In the genomic region with DNA sequence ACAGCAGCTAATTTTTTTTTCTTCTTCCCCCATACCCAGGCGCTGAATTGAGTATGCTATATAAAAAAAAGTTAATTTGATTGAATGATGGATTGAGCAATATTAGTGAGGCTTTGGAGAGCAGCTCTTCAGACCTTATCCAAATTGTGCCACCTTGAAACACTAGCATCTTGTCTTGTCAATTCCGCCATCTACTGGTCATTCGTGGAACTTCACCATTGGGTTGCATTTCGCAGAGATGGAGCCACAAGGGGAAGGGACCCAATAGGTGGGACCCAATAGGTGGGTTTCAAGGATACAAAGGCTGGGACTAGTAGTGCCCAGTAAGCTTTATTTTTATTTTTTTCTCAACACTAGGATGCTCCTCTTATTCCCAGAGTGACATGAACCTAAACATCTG, we compare ENCODE assay signal across 10 mouse cellular contexts. TPM values are rescaled to one million over a fixed set of nuclear protein-coding genes. Genes with fewer than 3 reads are reported as not detected.
DNase-seq lines count a peak whose midpoint lies in the region; ATAC-seq lines count a peak whose summit lies in the region.
"Had no signal": no experiment of that assay in that cellular context is flagged by ENCODE, and none has a peak within 500 bp of the region (broad histone marks: within the 10 kb centered on the region; RNA-seq: fewer than 3 reads in every experiment).

No protein-coding gene starts in this region.

- H3K4me1 ChIP-seq in forebrain, embryonic 10.5 days = no peaks in the 10 kb centered on the region
- no peaks in the 10 kb centered on the region for H3K4me1 ChIP-seq in forebrain, embryonic 12.5 days

- peak; percentile 62 for DNase-seq in forebrain, embryonic 10.5 days (ENCODE audit: extremely low spot score, low spot score)
- DNase-seq in Muller cell, postnatal 12 days (ENCODE audit: inconsistent ontology term) = peak; percentile 35
- DNase-seq in cerebellum, adult 9-10 months = peak; percentile 68
- peak; percentile 88 to 93 for DNase-seq in layer of hippocampus, postnatal 10 days (ENCODE audit: low spot score in 2 of 2)
- peak; percentile 63 to 89 for DNase-seq in spleen, adult 18-20 months

- WGBS in forebrain, embryonic 10.5 days = 5% methylated on average over 4 of the region's 4 CpGs
- WGBS in forebrain, embryonic 12.5 days = 7% methylated on average over 4 of the region's 4 CpGs

- H3K4me2 ChIP-seq in forebrain, embryonic 12.5 days = no peak overlapping the region

- ATAC-seq in forebrain, embryonic 12.5 days (ENCODE audit: low FRiP score) = no peak
- ATAC-seq in granulocyte monocyte progenitor cell, adult 5-6 weeks (replicated peaks; ENCODE audit: poor library complexity, severe bottlenecking) = peak; percentile 49
- ATAC-seq in megakaryocyte progenitor cell, adult 5-6 weeks (replicated peaks; ENCODE audit: poor library complexity) = peak; percentile 73

- H3K27ac ChIP-seq in forebrain, embryonic 10.5 days = no peak overlapping the region
- no peak overlapping the region for H3K27ac ChIP-seq in forebrain, embryonic 12.5 days
- H3K27ac ChIP-seq: macrophage had no signal

- H3K4me3 ChIP-seq in forebrain, embryonic 10.5 days = no peak overlapping the region
- H3K4me3 ChIP-seq in forebrain, embryonic 12.5 days (replicated peaks) = no peak overlapping the region

- no peaks in the 10 kb centered on the region for H3K27me3 ChIP-seq in forebrain, embryonic 10.5 days (ENCODE audit: poor library complexity, severe bottlenecking)
- peaks cover 9% of the 10 kb centered on the region for H3K27me3 ChIP-seq in forebrain, embryonic 12.5 days

- H3K9ac ChIP-seq in forebrain, embryonic 12.5 days = no peak overlapping the region

- no peaks in the 10 kb centered on the region for H3K36me3 ChIP-seq in forebrain, embryonic 10.5 days (replicated peaks)
- H3K36me3 ChIP-seq in forebrain, embryonic 12.5 days (replicated peaks) = no peaks in the 10 kb centered on the region

- H3K9me3 ChIP-seq in forebrain, embryonic 10.5 days = no peaks in the 10 kb centered on the region
- H3K9me3 ChIP-seq in forebrain, embryonic 12.5 days = no peaks in the 10 kb centered on the region

RNA-seq across cellular contexts. Expression of a gene that starts 5.2 kb away (rescaled TPM):
- not detected in 2 replicates for polyA plus RNA-seq in forebrain, embryonic 10.5 days (2016; fragmentation: Nextera tagmentation; extraction: Ambion mirVana)
- not detected in 2 replicates for polyA plus RNA-seq in forebrain, embryonic 12.5 days (2016; fragmentation: Nextera tagmentation; extraction: Ambion mirVana)
- not detected in 2 replicates for total RNA-seq in granulocyte monocyte progenitor cell, adult 5-6 weeks (2014; fragmentation: Nextera tagmentation)
- total RNA-seq in granulocyte monocyte progenitor cell, adult 5-6 weeks (2017) = not detected in 2 replicates
- total RNA-seq in layer of hippocampus, postnatal 10 days (2021) = 1 to 10 TPM in 1 of 2 experiments, under 1 TPM in 1; 0.58 to 1.3 TPM
- total RNA-seq in megakaryocyte progenitor cell, adult 5-6 weeks (2015) = not detected in 2 replicates
- total RNA-seq in megakaryocyte progenitor cell, adult 5-6 weeks (2017) = not detected in 2 replicates
- polyA plus RNA-seq: C2C12 had no signal

RNA-seq across cellular contexts. Expression of a gene that starts 24.0 kb away (rescaled TPM):
- not detected in 2 replicates for polyA plus RNA-seq in forebrain, embryonic 10.5 days (2016; fragmentation: Nextera tagmentation; extraction: Ambion mirVana)
- polyA plus RNA-seq in forebrain, embryonic 12.5 days (2016; fragmentation: Nextera tagmentation; extraction: Ambion mirVana) = not detected in 2 replicates
- total RNA-seq in granulocyte monocyte progenitor cell, adult 5-6 weeks (2014; fragmentation: Nextera tagmentation) = not detected in 2 replicates
- not detected in 2 replicates for total RNA-seq in granulocyte monocyte progenitor cell, adult 5-6 weeks (2017)
- total RNA-seq in layer of hippocampus, postnatal 10 days (2021) = not detected
- total RNA-seq in megakaryocyte progenitor cell, adult 5-6 weeks (2015) = 0.02 TPM in 1 of 2 replicates, not detected in the other
- not detected in 2 replicates for total RNA-seq in megakaryocyte progenitor cell, adult 5-6 weeks (2017)
- polyA plus RNA-seq: C2C12 had no signal

RNA-seq across cellular contexts. Expression of a gene that starts 27.5 kb away (rescaled TPM):
- not detected in 2 replicates for polyA plus RNA-seq in forebrain, embryonic 10.5 days (2016; fragmentation: Nextera tagmentation; extraction: Ambion mirVana)
- polyA plus RNA-seq in forebrain, embryonic 12.5 days (2016; fragmentation: Nextera tagmentation; extraction: Ambion mirVana) = not detected in 2 replicates
- total RNA-seq in granulocyte monocyte progenitor cell, adult 5-6 weeks (2014; fragmentation: Nextera tagmentation) = not detected in 2 replicates
- total RNA-seq in granulocyte monocyte progenitor cell, adult 5-6 weeks (2017) = not detected in 2 replicates
- not detected for total RNA-seq in layer of hippocampus, postnatal 10 days (2021)
- total RNA-seq in megakaryocyte progenitor cell, adult 5-6 weeks (2015) = not detected in 2 replicates
- not detected in 2 replicates for total RNA-seq in megakaryocyte progenitor cell, adult 5-6 weeks (2017)
- polyA plus RNA-seq: C2C12, macrophage had no signal

RNA-seq across cellular contexts. Expression of a gene that starts 43.8 kb away (rescaled TPM):
- 0.54 and 1.0 TPM in 2 replicates for polyA plus RNA-seq in forebrain, embryonic 10.5 days (2016; fragmentation: Nextera tagmentation; extraction: Ambion mirVana)
- 1.1 and 1.2 TPM in 2 replicates for polyA plus RNA-seq in forebrain, embryonic 12.5 days (2016; fragmentation: Nextera tagmentation; extraction: Ambion mirVana)
- total RNA-seq in granulocyte monocyte progenitor cell, adult 5-6 weeks (2014; fragmentation: Nextera tagmentation) = not detected in 2 replicates
- total RNA-seq in granulocyte monocyte progenitor cell, adult 5-6 weeks (2017) = 2.6 TPM in 2 replicates
- total RNA-seq in layer of hippocampus, postnatal 10 days (2021) = 1 to 10 TPM; 1.3 to 2.3 TPM
- total RNA-seq in megakaryocyte progenitor cell, adult 5-6 weeks (2015) = 5.0 and 5.6 TPM in 2 replicates
- 11.2 and 17.2 TPM in 2 replicates for total RNA-seq in megakaryocyte progenitor cell, adult 5-6 weeks (2017)
- polyA plus RNA-seq: C2C12 had no signal

RNA-seq across cellular contexts. Expression of a gene that starts 49.2 kb away (rescaled TPM):
- polyA plus RNA-seq in forebrain, embryonic 10.5 days (2016; fragmentation: Nextera tagmentation; extraction: Ambion mirVana) = 1.3 and 1.6 TPM in 2 replicates
- polyA plus RNA-seq in forebrain, embryonic 12.5 days (2016; fragmentation: Nextera tagmentation; extraction: Ambion mirVana) = 2.4 and 2.6 TPM in 2 replicates
- not detected in 2 replicates for total RNA-seq in granulocyte monocyte progenitor cell, adult 5-6 weeks (2014; fragmentation: Nextera tagmentation)
- 0.21 TPM in 1 of 2 replicates, not detected in the other for total RNA-seq in granulocyte monocyte progenitor cell, adult 5-6 weeks (2017)
- total RNA-seq in layer of hippocampus, postnatal 10 days (2021) = 1 to 10 TPM; 7.1 to 8.6 TPM
- 1.7 and 4.5 TPM in 2 replicates for total RNA-seq in megakaryocyte progenitor cell, adult 5-6 weeks (2015)
- total RNA-seq in megakaryocyte progenitor cell, adult 5-6 weeks (2017) = 1.0 and 2.4 TPM in 2 replicates
- polyA plus RNA-seq: C2C12 had no signal

Comparison
In these comparisons a context has a peak if more than half of its experiments do, and no peak if none do; other contexts are left out.
1. DNase-seq: peak in every context shown above with its lines; median percentile 90 in layer of hippocampus, postnatal 10 days; 76 in spleen, adult 18-20 months; 68 in cerebellum, adult 9-10 months; 62 in forebrain, embryonic 10.5 days; 35 in Muller cell, postnatal 12 days.